Mouse (Mus musculus) stomach, postnatal 0 days (tissue): ENCODE measurements around the gene Syt3.

Source experiments
- CTCF ChIP-seq: IDR thresholded peaks from 2 replicates; pipeline ENCODE4 v1.5.1; 2016; ENCODE audit warnings: antibody characterized with exemption, low read depth, mild to moderate bottlenecking, moderate library complexity
- EP300 ChIP-seq: optimal IDR thresholded peaks from 2 replicates; pipeline ENCODE3; 2016; ENCODE audit warnings: antibody characterized with exemption

GRCm38 (mm10) chr7:44439696-44440095, 55.8 kb downstream of the Syt3 start:
- TF ChIP-seq CTCF, result no peak
- TF ChIP-seq EP300, result no peak
